Mouse (Mus musculus): ENCODE measurements around the gene Cytip.

DNA sequence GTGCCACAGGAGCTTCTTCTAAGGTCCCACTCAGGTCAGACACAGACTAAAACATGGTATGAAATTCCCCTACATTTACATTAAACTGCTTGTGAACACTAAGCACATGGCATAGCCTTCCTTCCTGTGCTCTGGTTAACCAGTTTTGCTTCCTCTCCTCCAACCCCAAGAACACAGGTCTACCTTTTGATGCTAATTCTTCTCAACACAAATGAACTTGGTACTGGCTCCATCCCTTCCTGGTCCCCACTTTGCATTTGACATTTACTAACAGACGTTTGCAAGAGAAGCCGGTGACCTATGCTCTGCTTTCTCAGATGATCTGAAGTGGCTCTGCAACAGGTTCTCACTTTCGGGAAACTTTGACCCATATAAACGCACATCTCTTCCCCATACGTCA, 65.4 kb downstream of the Cytip start:
- TF ChIP-seq RCOR1 (IDR thresholded peaks at IDR 0.05; ENCODE audit: low read depth, low read length): no peak
- TF ChIP-seq MXI1 (IDR thresholded peaks at IDR 0.05; ENCODE audit: low read depth, low read length): no peak
- no peak for TF ChIP-seq CTCF (IDR thresholded peaks at IDR 0.05 in 2 of 3, conservative IDR thresholded peaks at IDR 0.05 in 1 of 3; ENCODE audit: control insufficient read depth in 1 of 3, insufficient read depth in 1 of 3, low read depth in 2 of 3, low read length in 3 of 3, poor library complexity in 1 of 3, severe bottlenecking in 1 of 3)
- no peak for TF ChIP-seq HCFC1 (IDR thresholded peaks at IDR 0.05; ENCODE audit: low read depth, low read length)
- TF ChIP-seq ELF1 (IDR thresholded peaks at IDR 0.05; ENCODE audit: low read depth, low read length): no peak
- no peak for TF ChIP-seq ZNF384 (IDR thresholded peaks at IDR 0.05; ENCODE audit: low read depth, low read length)
- no peak for TF ChIP-seq GATA1 (IDR thresholded peaks at IDR 0.05; ENCODE audit: low read depth, low read length)
- no peak for TF ChIP-seq POLR2AphosphoS5 (IDR thresholded peaks at IDR 0.05; ENCODE audit: borderline replicate concordance, low read depth, low read length)
- no peak for TF ChIP-seq EP300 (IDR thresholded peaks at IDR 0.05; ENCODE audit: low read depth in 1 of 2, low read length in 2 of 2)
- TF ChIP-seq POLR2A (IDR thresholded peaks at IDR 0.05; ENCODE audit: control insufficient read depth in 1 of 2, insufficient read depth in 1 of 2, low read depth in 1 of 2, low read length in 2 of 2, poor library complexity in 1 of 2): no peak
- no peak for TF ChIP-seq E2F4 (IDR thresholded peaks at IDR 0.05; ENCODE audit: borderline replicate concordance, low read depth, low read length)
- no peak for TF ChIP-seq CHD1 (IDR thresholded peaks at IDR 0.05; ENCODE audit: low read depth, low read length)
- TF ChIP-seq USF2 (IDR thresholded peaks at IDR 0.05; ENCODE audit: borderline replicate concordance in 1 of 2, insufficient read depth in 1 of 2, low read depth in 1 of 2, low read length in 2 of 2): no peak
